Mouse (Mus musculus): ENCODE data around the gene Cep72. TPM values are rescaled to one million over a fixed set of nuclear protein-coding genes. Genes with fewer than 3 reads are reported as not detected.

Cep72 gene
- total and polyA plus RNA-seq, 2 experiments from 2014 or later = 3.2 to 6.1 TPM

- Histone ChIP-seq H3K4me2 (ENCODE audit: low read depth, low read length, poor library complexity, severe bottlenecking) (no peak overlapping the region), H3K9ac (replicated peaks; ENCODE audit: low read length, poor library complexity, severe bottlenecking) (no peak overlapping the region), H3K27ac (ENCODE audit: low read depth, low read length) (no peak overlapping the region), H3K36me3 (ENCODE audit: insufficient read depth, low read length) (no peaks in the 10 kb centered on the region), H3K4me1 (ENCODE audit: insufficient read depth, low read length) (no peaks in the 10 kb centered on the region), H3K4me3 (ENCODE audit: low read depth, low read length) (no peak overlapping the region), H3K27me3 (ENCODE audit: insufficient read depth, low read length) (no peaks in the 10 kb centered on the region), H3K9me3 (ENCODE audit: low read length) (no peaks in the 10 kb centered on the region)
- no peak for ATAC-seq (ENCODE audit: low FRiP score)
- no peak for DNase-seq (ENCODE audit: low spot score)
- TF ChIP-seq CTCF (IDR thresholded peaks at IDR 0.05) = no peak
Measured at GRCm38 (mm10) chr13:74000519-74000918, 61.6 kb downstream of the Cep72 start.

GRCm38 (mm10) chr13:73996456-73996855 is 65.6 kb downstream of the Cep72 start:
- Histone ChIP-seq H3K9ac (replicated peaks; ENCODE audit: low read length, poor library complexity, severe bottlenecking) (no peak overlapping the region), H3K27me3 (ENCODE audit: insufficient read depth, low read length) (no peaks in the 10 kb centered on the region), H3K4me1 (ENCODE audit: insufficient read depth, low read length) (no peaks in the 10 kb centered on the region), H3K4me3 (ENCODE audit: low read depth, low read length) (no peak overlapping the region), H3K27ac (ENCODE audit: low read depth, low read length) (no peak overlapping the region), H3K9me3 (ENCODE audit: low read length) (no peaks in the 10 kb centered on the region), H3K36me3 (ENCODE audit: insufficient read depth, low read length) (no peaks in the 10 kb centered on the region), H3K4me2 (ENCODE audit: low read depth, low read length, poor library complexity, severe bottlenecking) (no peak overlapping the region)
- no peak for TF ChIP-seq CTCF (IDR thresholded peaks at IDR 0.05)
- 90% methylated on average over 4 of the region's 4 CpGs for WGBS
- ATAC-seq (ENCODE audit: low FRiP score) (no peak), DNase-seq (ENCODE audit: low spot score) (no peak)

- Histone ChIP-seq H3K4me2 (ENCODE audit: low read depth, low read length, poor library complexity, severe bottlenecking) (no peak overlapping the region), H3K27ac (ENCODE audit: low read depth, low read length) (no peak overlapping the region), H3K4me1 (ENCODE audit: insufficient read depth, low read length) (no peaks in the 10 kb centered on the region), H3K9ac (replicated peaks; ENCODE audit: low read length, poor library complexity, severe bottlenecking) (no peak overlapping the region), H3K9me3 (ENCODE audit: low read length) (no peaks in the 10 kb centered on the region), H3K4me3 (ENCODE audit: low read depth, low read length) (no peak overlapping the region), H3K27me3 (ENCODE audit: insufficient read depth, low read length) (no peaks in the 10 kb centered on the region), H3K36me3 (ENCODE audit: insufficient read depth, low read length) (no peaks in the 10 kb centered on the region)
- ATAC-seq (ENCODE audit: low FRiP score) (no peak), DNase-seq (ENCODE audit: low spot score) (no peak)
- TF ChIP-seq CTCF (IDR thresholded peaks at IDR 0.05) = no peak
- WGBS = 87% methylated on average over 5 of the region's 5 CpGs
Measured at GRCm38 (mm10) chr13:73991267-73991666, 70.8 kb downstream of the Cep72 start.

- H3K27ac ChIP-seq (ENCODE audit: low read depth, low read length) = no peak overlapping the region
- WGBS = 75% methylated on average over 2 of the region's 2 CpGs
- no peak for ATAC-seq (ENCODE audit: low FRiP score)
Measured at GRCm38 (mm10) chr13:73990761-73991160, 71.3 kb downstream of the Cep72 start.

GRCm38 (mm10) chr13:73990325-73990724 is 71.8 kb downstream of the Cep72 start:
- no peaks in the 10 kb centered on the region for H3K4me1 ChIP-seq (ENCODE audit: insufficient read depth, low read length)
- no peak overlapping the region for H3K4me3 ChIP-seq (ENCODE audit: low read depth, low read length)
- ATAC-seq (ENCODE audit: low FRiP score) = peak; percentile 52; the same call in 1 of the 2 replicates
- WGBS = 81% methylated on average over 5 of the region's 5 CpGs
- H3K9ac ChIP-seq (replicated peaks; ENCODE audit: low read length, poor library complexity, severe bottlenecking) = no peak overlapping the region
- H3K36me3 ChIP-seq (ENCODE audit: insufficient read depth, low read length) = no peaks in the 10 kb centered on the region
- no peak overlapping the region for H3K27ac ChIP-seq (ENCODE audit: low read depth, low read length)
- no peak for DNase-seq (ENCODE audit: low spot score)
- no peaks in the 10 kb centered on the region for H3K27me3 ChIP-seq (ENCODE audit: insufficient read depth, low read length)
- TF ChIP-seq CTCF (IDR thresholded peaks at IDR 0.05) = 0 out of 2 replicates have a peak, but pooled peaks have one; percentile 12
- H3K4me2 ChIP-seq (ENCODE audit: low read depth, low read length, poor library complexity, severe bottlenecking) = no peak overlapping the region
- no peaks in the 10 kb centered on the region for H3K9me3 ChIP-seq (ENCODE audit: low read length)

More at GRCm38 (mm10) chr13:73990761-73991160, 71.3 kb downstream of the Cep72 start:
- no peak overlapping the region for H3K4me2 ChIP-seq (ENCODE audit: low read depth, low read length, poor library complexity, severe bottlenecking)
- no peak for DNase-seq (ENCODE audit: low spot score)
- no peaks in the 10 kb centered on the region for H3K27me3 ChIP-seq (ENCODE audit: insufficient read depth, low read length)
- no peaks in the 10 kb centered on the region for H3K4me1 ChIP-seq (ENCODE audit: insufficient read depth, low read length)
- H3K9ac ChIP-seq (replicated peaks; ENCODE audit: low read length, poor library complexity, severe bottlenecking) = no peak overlapping the region
- no peaks in the 10 kb centered on the region for H3K9me3 ChIP-seq (ENCODE audit: low read length)
- no peak for TF ChIP-seq CTCF (IDR thresholded peaks at IDR 0.05)
- no peak overlapping the region for H3K4me3 ChIP-seq (ENCODE audit: low read depth, low read length)
- H3K36me3 ChIP-seq (ENCODE audit: insufficient read depth, low read length) = no peaks in the 10 kb centered on the region

Other genes starting within 250 kb of the Cep72 start
- gene Nkd2, start 214.7 kb downstream of the Cep72 start, total RNA-seq (2014; rRNA removed) = 31.5 and 32.6 TPM in 2 replicates
- gene Nkd2, start 214.7 kb downstream of the Cep72 start, polyA plus RNA-seq (2015; fragmentation: Nextera tagmentation; extraction: Ambion mirVana) = 18.8 and 20.1 TPM in 2 replicates
- gene Trip13, start 124.5 kb downstream of the Cep72 start, total RNA-seq (2014; rRNA removed) = 2.5 and 5.5 TPM in 2 replicates
- 8.2 and 9.5 TPM in 2 replicates for gene Trip13, start 124.5 kb downstream of the Cep72 start, polyA plus RNA-seq (2015; fragmentation: Nextera tagmentation; extraction: Ambion mirVana)
- 84.1 and 111 TPM in 2 replicates for gene Brd9, start 124.5 kb downstream of the Cep72 start, total RNA-seq (2014; rRNA removed)
- 86.1 and 90.5 TPM in 2 replicates for gene Brd9, start 124.5 kb downstream of the Cep72 start, polyA plus RNA-seq (2015; fragmentation: Nextera tagmentation; extraction: Ambion mirVana)
- gene Zdhhc11, start 98.4 kb downstream of the Cep72 start, total RNA-seq (2014; rRNA removed) = not detected in 2 replicates
- not detected in 2 replicates for gene Zdhhc11, start 98.4 kb downstream of the Cep72 start, polyA plus RNA-seq (2015; fragmentation: Nextera tagmentation; extraction: Ambion mirVana)
- 34.5 and 35.9 TPM in 2 replicates for gene Tppp, start 52.9 kb downstream of the Cep72 start, total RNA-seq (2014; rRNA removed)
- gene Tppp, start 52.9 kb downstream of the Cep72 start, polyA plus RNA-seq (2015; fragmentation: Nextera tagmentation; extraction: Ambion mirVana) = 8.3 and 9.8 TPM in 2 replicates
- 0.49 and 1.4 TPM in 2 replicates for gene Slc9a3, start 59.2 kb upstream of the Cep72 start, total RNA-seq (2014; rRNA removed)
- 1.0 and 1.1 TPM in 2 replicates for gene Slc9a3, start 59.2 kb upstream of the Cep72 start, polyA plus RNA-seq (2015; fragmentation: Nextera tagmentation; extraction: Ambion mirVana)
- gene Exoc3, start 146.4 kb upstream of the Cep72 start, total RNA-seq (2014; rRNA removed) = 62.5 and 112 TPM in 2 replicates
- gene Exoc3, start 146.4 kb upstream of the Cep72 start, polyA plus RNA-seq (2015; fragmentation: Nextera tagmentation; extraction: Ambion mirVana) = 106 and 113 TPM in 2 replicates
- 0.88 and 0.99 TPM in 2 replicates for gene Ahrr, start 230.0 kb upstream of the Cep72 start, total RNA-seq (2014; rRNA removed)
- gene Ahrr, start 230.0 kb upstream of the Cep72 start, polyA plus RNA-seq (2015; fragmentation: Nextera tagmentation; extraction: Ambion mirVana) = 0.45 and 0.68 TPM in 2 replicates

Measured in midbrain, postnatal 0 days (tissue).